7 mouse cellular contexts compared by ENCODE assay signal in genomic region chr17:71195633-71196391, GRCm38 (mm10). TPM values are rescaled to one million over a fixed set of nuclear protein-coding genes. Genes with fewer than 3 reads are reported as not detected.
DNase-seq lines count a peak whose midpoint lies in the region; ATAC-seq lines count a peak whose summit lies in the region.

No protein-coding gene starts in this region.

- 42% methylated on average over 10 of the region's 10 CpGs for WGBS in forebrain, embryonic 16.5 days

- 0 out of 2 replicates have a peak, but pooled peaks have one; percentile 49 for ATAC-seq in forebrain, embryonic 16.5 days

- H3K4me2 ChIP-seq in forebrain, embryonic 16.5 days (ENCODE audit: low read length): peak overlapping the region; percentile 41

- H3K9ac ChIP-seq in forebrain, embryonic 16.5 days (replicated peaks; ENCODE audit: low read depth, low read length): no peak overlapping the region

- peaks cover 3% of the 10 kb centered on the region; the same call in 1 of the 2 replicates for H3K9me3 ChIP-seq in forebrain, embryonic 16.5 days (ENCODE audit: control insufficient read depth, low read length)

- no peak overlapping the region for H3K27ac ChIP-seq in forebrain, embryonic 16.5 days (ENCODE audit: low read length)

- no peaks in the 10 kb centered on the region for H3K36me3 ChIP-seq in forebrain, embryonic 16.5 days (ENCODE audit: control insufficient read depth, insufficient read depth)

- H3K4me3 ChIP-seq in forebrain, embryonic 16.5 days (replicated peaks; ENCODE audit: low read length): peak overlapping the region; percentile 19; the same call in 1 of the 2 replicates

- peaks cover 7% of the 10 kb centered on the region for H3K4me1 ChIP-seq in forebrain, embryonic 16.5 days (replicated peaks; ENCODE audit: control insufficient read depth, insufficient read depth, low read length)

- DNase-seq in ovary, postnatal 14 days (ENCODE audit: low spot score): peak; percentile 13
- DNase-seq in ovary, postnatal 36 days (ENCODE audit: low spot score): no peak
- peak; percentile 55 for DNase-seq in adrenal gland, adult 2 months
- peak; percentile 53 to 61 for DNase-seq in kidney, adult 8-10 months
- DNase-seq in lung, postnatal 14 days: peak; percentile 67
- DNase-seq in spleen, postnatal 4 days (ENCODE audit: low spot score in 2 of 2): peak; percentile 59 to 83

- no peaks in the 10 kb centered on the region for H3K27me3 ChIP-seq in forebrain, embryonic 16.5 days (replicated peaks; ENCODE audit: control insufficient read depth, insufficient read depth, low read length)

RNA-seq across cellular contexts. Expression of gene Lpin2, which starts 13.5 kb away (rescaled TPM):
- total RNA-seq in adrenal gland, adult 2 months (2021): 10 to 100 TPM; 38.1 to 43.0 TPM
- 7.0 and 8.2 TPM in 2 replicates for polyA plus RNA-seq in adrenal gland, adult 2 months (2012; rRNA removed)
- polyA plus RNA-seq in forebrain, embryonic 16.5 days (2015; fragmentation: Nextera tagmentation; extraction: Ambion mirVana): 35.6 and 40.1 TPM in 2 replicates
